Mouse (Mus musculus): ENCODE data around the gene Eya2. TPM values are rescaled to one million over a fixed set of nuclear protein-coding genes. Genes with fewer than 3 reads are reported as not detected.

Gene Eya2
- polyA plus RNA-seq, 1 experiment: 4.6 TPM

GRCm38 (mm10) chr2:165611551-165612253 lies 16.9 kb downstream of the Eya2 start:
- TF ChIP-seq POLR2A (IDR thresholded peaks at IDR 0.05; ENCODE audit: extremely low read depth, insufficient read depth, low read length) (no peak), CTCF (IDR thresholded peaks at IDR 0.05; ENCODE audit: extremely low read depth, insufficient read depth, low read length) (no peak)
- H3K27ac ChIP-seq (ENCODE audit: insufficient read depth, low read length): no peak overlapping the region
- H3K4me3 ChIP-seq (ENCODE audit: insufficient read depth, low read length): no peak overlapping the region
- H3K4me1 ChIP-seq (ENCODE audit: control insufficient read depth, insufficient read depth, low read length): no peaks in the 10 kb centered on the region

GRCm38 (mm10) chr2:165613741-165614339 lies 19.0 kb downstream of the Eya2 start:
- TF ChIP-seq POLR2A (IDR thresholded peaks at IDR 0.05; ENCODE audit: extremely low read depth, insufficient read depth, low read length): no peak
- no peak for TF ChIP-seq CTCF (IDR thresholded peaks at IDR 0.05; ENCODE audit: extremely low read depth, insufficient read depth, low read length)
- Histone ChIP-seq H3K27ac (ENCODE audit: insufficient read depth, low read length) (no peak overlapping the region), H3K4me3 (ENCODE audit: insufficient read depth, low read length) (no peak overlapping the region), H3K4me1 (ENCODE audit: control insufficient read depth, insufficient read depth, low read length) (no peaks in the 10 kb centered on the region)

- Histone ChIP-seq H3K4me3 (ENCODE audit: insufficient read depth, low read length) (no peak overlapping the region), H3K27ac (ENCODE audit: insufficient read depth, low read length) (no peak overlapping the region), H3K4me1 (ENCODE audit: control insufficient read depth, insufficient read depth, low read length) (no peaks in the 10 kb centered on the region)
- TF ChIP-seq CTCF (IDR thresholded peaks at IDR 0.05; ENCODE audit: extremely low read depth, insufficient read depth, low read length) (no peak), POLR2A (IDR thresholded peaks at IDR 0.05; ENCODE audit: extremely low read depth, insufficient read depth, low read length) (no peak)
These were observed 26.7 kb downstream of the Eya2 start for GRCm38 (mm10) chr2:165621488-165621887.

- no peaks in the 10 kb centered on the region for H3K4me1 ChIP-seq (ENCODE audit: control insufficient read depth, insufficient read depth, low read length)
- H3K4me3 ChIP-seq (ENCODE audit: insufficient read depth, low read length): no peak overlapping the region
- H3K27ac ChIP-seq (ENCODE audit: insufficient read depth, low read length): no peak overlapping the region
- TF ChIP-seq CTCF (IDR thresholded peaks at IDR 0.05; ENCODE audit: extremely low read depth, insufficient read depth, low read length) (no peak), POLR2A (IDR thresholded peaks at IDR 0.05; ENCODE audit: extremely low read depth, insufficient read depth, low read length) (no peak)
These were observed 27.8 kb downstream of the Eya2 start for GRCm38 (mm10) chr2:165622596-165622995.

- no peak for TF ChIP-seq POLR2A (IDR thresholded peaks at IDR 0.05; ENCODE audit: extremely low read depth, insufficient read depth, low read length)
- no peak for TF ChIP-seq CTCF (IDR thresholded peaks at IDR 0.05; ENCODE audit: extremely low read depth, insufficient read depth, low read length)
These were observed 32.0 kb downstream of the Eya2 start for GRCm38 (mm10) chr2:165626826-165627225.

GRCm38 (mm10) chr2:165627974-165628373 lies 33.1 kb downstream of the Eya2 start:
- TF ChIP-seq POLR2A (IDR thresholded peaks at IDR 0.05; ENCODE audit: extremely low read depth, insufficient read depth, low read length) (no peak), CTCF (IDR thresholded peaks at IDR 0.05; ENCODE audit: extremely low read depth, insufficient read depth, low read length) (no peak)
- H3K4me1 ChIP-seq (ENCODE audit: control insufficient read depth, insufficient read depth, low read length): no peaks in the 10 kb centered on the region
- no peak overlapping the region for H3K4me3 ChIP-seq (ENCODE audit: insufficient read depth, low read length)

More at GRCm38 (mm10) chr2:165626826-165627225, 32.0 kb downstream of the Eya2 start:
- Histone ChIP-seq H3K27ac (ENCODE audit: insufficient read depth, low read length) (no peak overlapping the region), H3K4me3 (ENCODE audit: insufficient read depth, low read length) (no peak overlapping the region), H3K4me1 (ENCODE audit: control insufficient read depth, insufficient read depth, low read length) (no peaks in the 10 kb centered on the region)

GRCm38 (mm10) chr2:165629900-165630299 lies 35.1 kb downstream of the Eya2 start:
- Histone ChIP-seq H3K27ac (ENCODE audit: insufficient read depth, low read length) (no peak overlapping the region), H3K4me3 (ENCODE audit: insufficient read depth, low read length) (no peak overlapping the region), H3K4me1 (ENCODE audit: control insufficient read depth, insufficient read depth, low read length) (no peaks in the 10 kb centered on the region)
- TF ChIP-seq POLR2A (IDR thresholded peaks at IDR 0.05; ENCODE audit: extremely low read depth, insufficient read depth, low read length) (no peak), CTCF (IDR thresholded peaks at IDR 0.05; ENCODE audit: extremely low read depth, insufficient read depth, low read length) (no peak)

More at GRCm38 (mm10) chr2:165627974-165628373, 33.1 kb downstream of the Eya2 start:
- H3K27ac ChIP-seq (ENCODE audit: insufficient read depth, low read length): no peak overlapping the region

GRCm38 (mm10) chr2:165633011-165633785 lies 38.4 kb downstream of the Eya2 start:
- Histone ChIP-seq H3K4me1 (ENCODE audit: control insufficient read depth, insufficient read depth, low read length) (no peaks in the 10 kb centered on the region), H3K4me3 (ENCODE audit: insufficient read depth, low read length) (no peak overlapping the region), H3K27ac (ENCODE audit: insufficient read depth, low read length) (no peak overlapping the region)
- TF ChIP-seq CTCF (IDR thresholded peaks at IDR 0.05; ENCODE audit: extremely low read depth, insufficient read depth, low read length): no peak
- no peak for TF ChIP-seq POLR2A (IDR thresholded peaks at IDR 0.05; ENCODE audit: extremely low read depth, insufficient read depth, low read length)

GRCm38 (mm10) chr2:165634481-165634880 lies 39.6 kb downstream of the Eya2 start:
- H3K27ac ChIP-seq (ENCODE audit: insufficient read depth, low read length): no peak overlapping the region
- H3K4me3 ChIP-seq (ENCODE audit: insufficient read depth, low read length): no peak overlapping the region
- TF ChIP-seq POLR2A (IDR thresholded peaks at IDR 0.05; ENCODE audit: extremely low read depth, insufficient read depth, low read length) (no peak), CTCF (IDR thresholded peaks at IDR 0.05; ENCODE audit: extremely low read depth, insufficient read depth, low read length) (no peak)
- H3K4me1 ChIP-seq (ENCODE audit: control insufficient read depth, insufficient read depth, low read length): no peaks in the 10 kb centered on the region

Measured in cortical plate, adult 2 months (tissue).